Mouse (Mus musculus) G1E (cell line): Measurements from ENCODE around the gene Tff1.

Experiments
- CTCF ChIP-seq: IDR thresholded peaks from 2 replicates; pipeline ENCODE4 v1.5.1; 2012; ENCODE audit warnings: low read depth, low read length, inconsistent platforms, mixed read lengths
- GATA1 ChIP-seq: IDR thresholded peaks from 2 replicates; pipeline ENCODE4 v1.6.1; 2012; ENCODE audit warnings: borderline replicate concordance, low read length, inconsistent platforms, mixed read lengths
- TAL1 ChIP-seq: conservative IDR thresholded peaks from 2 replicates; pipeline ENCODE4 v1.6.1; 2012; ENCODE audit warnings: low read depth, low read length, inconsistent platforms, mixed read lengths

DNA sequence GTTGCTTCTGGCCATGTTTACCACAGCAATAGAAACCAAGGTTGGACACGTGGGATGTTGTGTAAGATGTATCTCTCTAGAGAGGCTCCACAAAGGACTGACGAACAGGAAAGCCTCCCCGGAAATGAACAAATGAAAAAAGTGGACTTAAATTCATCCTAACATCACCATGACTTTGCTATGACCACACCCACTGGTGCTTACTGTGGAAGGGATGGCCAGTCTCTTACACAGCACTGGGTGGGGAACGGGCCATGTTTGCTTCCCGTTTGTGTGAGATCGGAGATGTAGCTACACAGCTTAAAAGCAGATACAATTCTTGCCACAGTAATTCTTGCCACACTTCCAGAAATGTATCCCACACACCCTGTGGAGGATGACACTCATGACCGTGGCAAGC is 31.2 kb upstream of the Tff1 start:
- TF ChIP-seq CTCF, result no peak
- TF ChIP-seq GATA1, result no peak
- TF ChIP-seq TAL1, result no peak
